Mouse (Mus musculus): ENCODE measurements at regions not wholly inside any gene's neighbourhood (a gene's known extent, or its start where the extent isn't known, plus 50 kb on each side); places are given as distances from the start of the nearest gene placed in this dataset.
"Not testable (repeated sequence)": the region's sequence is repeated elsewhere in the genome, so short reads cannot be mapped to it uniquely, and the experiment has no call there.

DNA sequence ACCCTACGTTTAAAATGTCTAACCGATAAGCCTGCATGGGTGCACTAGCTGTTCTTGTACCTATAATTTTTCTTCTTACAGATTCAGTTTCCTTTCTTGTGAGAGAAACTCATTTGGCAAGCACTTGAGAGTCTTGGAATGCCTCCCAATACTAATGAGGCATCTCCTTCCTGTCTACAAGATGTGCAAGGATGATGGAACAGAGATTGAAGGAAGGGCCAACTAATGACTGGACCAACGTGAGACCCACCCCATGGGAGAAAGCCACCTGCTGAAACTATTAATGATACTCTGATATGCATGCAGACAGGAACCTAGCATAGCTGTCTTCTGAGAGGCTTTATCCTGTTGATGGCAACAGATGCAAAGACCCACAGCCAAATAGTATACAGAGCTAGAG, 179.9 kb upstream of the Slitrk6 start:
- DNase-seq (ENCODE audit: extremely low read depth, low read depth) = no peak

DNA sequence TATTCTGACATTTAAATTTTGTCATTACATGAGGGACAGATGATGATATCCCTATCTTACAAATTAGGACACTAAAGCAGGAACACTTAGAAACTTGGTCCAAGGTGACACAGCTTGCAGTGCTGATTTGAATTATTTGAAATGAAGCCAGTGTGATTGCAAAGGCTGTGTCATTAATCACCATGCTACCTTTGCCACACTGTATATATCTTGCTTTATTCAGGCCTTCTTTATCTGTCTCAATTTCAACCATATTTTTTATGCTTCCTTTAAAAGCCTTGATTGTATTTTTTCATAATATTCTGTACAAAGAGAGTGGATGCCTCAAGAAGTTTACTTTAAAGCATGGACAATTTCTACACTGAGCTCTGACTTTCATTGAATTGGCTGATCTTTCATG, 167.0 kb upstream of the Slitrk6 start:
- DNase-seq (ENCODE audit: extremely low read depth, low read depth) = no peak

DNA sequence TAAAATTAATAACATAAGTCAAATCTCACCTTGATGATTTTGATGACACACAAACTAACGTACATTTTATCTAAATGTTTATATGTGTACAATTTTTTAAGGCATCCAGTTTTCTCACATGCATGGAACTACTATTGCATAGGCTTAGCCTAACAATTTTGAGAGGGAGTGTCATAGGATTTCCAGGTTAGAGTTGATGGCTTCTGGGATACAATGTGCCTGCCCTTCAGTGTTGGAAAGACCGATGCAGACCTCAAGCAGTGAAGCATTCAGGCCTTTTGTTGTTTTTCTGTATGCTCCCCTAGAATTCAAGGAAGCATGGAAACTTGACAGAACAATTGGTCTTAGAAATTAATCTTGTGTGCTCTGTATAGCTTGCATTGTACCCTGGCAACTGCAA, 158.4 kb upstream of the Slitrk6 start:
- DNase-seq (ENCODE audit: extremely low read depth, low read depth) = no peak

DNA sequence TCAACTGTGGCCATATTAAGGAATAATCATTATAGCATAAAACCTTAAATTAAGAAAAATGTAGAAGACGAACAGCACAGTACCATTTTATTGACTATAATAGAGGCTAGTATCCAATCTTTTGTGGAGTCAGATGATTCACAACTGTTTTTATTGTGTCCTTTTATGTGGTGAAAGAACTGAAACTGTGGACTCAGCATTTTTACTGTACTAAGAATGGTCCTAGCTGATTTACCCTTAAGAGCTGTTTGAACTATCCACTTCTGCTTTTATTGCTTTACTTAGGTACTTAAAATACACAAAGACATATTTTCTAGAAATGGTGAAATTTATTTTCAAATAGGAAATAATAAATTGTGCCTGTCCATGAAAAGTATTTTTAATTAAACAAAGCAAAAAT, 137.9 kb upstream of the Slitrk6 start:
- no peak for DNase-seq (ENCODE audit: extremely low read depth, low read depth)

DNA sequence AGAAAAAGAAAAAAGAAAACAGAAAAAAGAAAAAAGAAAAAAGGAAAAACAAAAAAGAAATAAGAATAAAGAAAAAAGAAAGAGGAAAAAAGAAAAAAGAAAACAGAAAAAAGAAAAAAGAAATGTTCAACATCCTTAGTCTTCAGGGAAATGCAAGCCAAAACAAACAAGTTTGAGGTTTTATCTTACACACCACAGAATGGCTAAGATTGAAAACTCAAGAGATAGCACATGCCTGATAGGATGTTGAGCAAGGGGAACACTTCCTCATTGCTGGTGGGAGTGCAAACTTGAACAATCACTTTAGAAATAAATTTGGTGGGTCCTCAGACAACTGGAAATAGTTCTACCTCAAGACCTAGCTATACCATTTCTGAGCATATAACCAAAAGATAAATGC, 116.4 kb upstream of the Slitrk6 start:
- no peak for DNase-seq (ENCODE audit: extremely low read depth, low read depth)

DNA sequence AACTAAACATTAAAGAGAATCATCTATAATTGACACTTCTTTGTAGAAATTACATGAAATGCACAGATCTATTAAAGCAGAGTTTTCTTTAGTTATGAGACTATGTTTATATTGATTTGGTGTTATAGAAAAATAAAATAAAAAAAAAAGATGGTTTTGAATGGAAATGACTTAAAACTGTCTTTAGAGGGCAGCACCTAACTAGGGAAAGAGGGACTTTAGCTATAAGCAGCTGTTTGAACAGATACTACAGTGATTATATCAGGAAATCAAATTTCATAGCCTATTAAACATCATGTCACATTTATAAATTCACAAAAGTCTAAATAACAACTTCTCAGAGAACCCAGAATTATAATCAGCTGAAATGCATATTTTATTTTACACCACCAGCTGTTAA, 69.7 kb upstream of the Slitrk6 start:
- DNase-seq (ENCODE audit: extremely low read depth, low read depth) = peak; percentile 2

DNA sequence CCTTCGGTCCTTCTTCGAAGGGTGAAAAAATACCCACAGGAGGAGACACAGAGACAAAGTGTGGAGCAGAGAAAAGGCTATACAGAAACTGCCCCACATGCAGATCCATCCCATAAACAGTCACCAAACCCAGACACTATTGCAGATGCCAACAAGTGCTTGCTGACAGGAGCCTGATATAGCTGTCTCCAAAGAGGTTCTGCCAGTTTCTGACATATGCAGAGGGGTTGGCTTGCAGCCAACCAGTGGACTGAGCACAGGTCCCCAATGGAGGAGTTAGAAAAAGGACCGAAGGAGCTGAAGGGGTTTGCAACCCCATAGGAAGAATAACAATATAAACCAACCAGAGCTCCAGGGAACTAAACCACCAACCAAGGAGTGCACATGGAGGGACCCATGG, 67.2 kb upstream of the Slitrk6 start:
- DNase-seq (ENCODE audit: extremely low read depth, low read depth) = not testable (repeated sequence)
